Mouse (Mus musculus) adrenal gland, postnatal 14 days (tissue): ENCODE data around the gene Rrm1. TPM values are rescaled to one million over a fixed set of nuclear protein-coding genes. Genes with fewer than 3 reads are reported as not detected.
"Not testable (repeated sequence)": the region's sequence is repeated elsewhere in the genome, so short reads cannot be mapped to it uniquely, and the experiment has no call there.

Source experiments
- DNase-seq: peaks from one replicate; pipeline ENCODE4 v3.0.0; 2021; ENCODE audit warnings: mixed read lengths
- total RNA-seq: library from RNA; stranded (reverse); gene quantifications from 2 replicates; pipeline ENCODE4 v1.2.3, GENCODE M21; 2021

Gene Rrm1
- total RNA-seq, 1 experiment from 2014 or later, result 42.2 TPM

GRCm38 (mm10) chr7:102477377-102477776 is 35.9 kb downstream of the Rrm1 start:
- no peak for DNase-seq

- DNase-seq, result no peak
These were observed 36.9 kb downstream of the Rrm1 start for GRCm38 (mm10) chr7:102478425-102478824.

DNA sequence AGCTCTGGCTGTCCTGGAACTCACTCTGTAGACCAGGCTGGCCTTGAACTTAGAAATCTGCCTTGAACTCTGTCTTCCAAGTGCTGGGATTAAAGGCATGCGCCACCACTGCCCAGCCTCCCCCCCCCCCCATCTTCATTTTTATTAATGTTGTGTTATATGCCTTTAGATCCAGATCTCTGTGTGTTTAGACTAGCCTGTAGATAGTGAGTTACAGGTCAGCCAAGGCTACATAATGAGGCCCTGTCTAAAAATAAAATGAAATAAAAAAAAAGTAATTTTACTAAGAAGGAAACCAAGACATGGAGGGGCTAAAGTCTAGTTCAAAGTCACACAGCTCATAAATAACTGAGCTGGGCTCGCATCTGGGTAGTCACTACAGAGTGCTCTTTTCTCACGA is 37.4 kb downstream of the Rrm1 start:
- DNase-seq, result no peak

- peak; percentile 79 for DNase-seq
These were observed 38.0 kb downstream of the Rrm1 start for GRCm38 (mm10) chr7:102479368-102480078.

GRCm38 (mm10) chr7:102480821-102481220 is 39.3 kb downstream of the Rrm1 start:
- peak; percentile 48 for DNase-seq

DNA sequence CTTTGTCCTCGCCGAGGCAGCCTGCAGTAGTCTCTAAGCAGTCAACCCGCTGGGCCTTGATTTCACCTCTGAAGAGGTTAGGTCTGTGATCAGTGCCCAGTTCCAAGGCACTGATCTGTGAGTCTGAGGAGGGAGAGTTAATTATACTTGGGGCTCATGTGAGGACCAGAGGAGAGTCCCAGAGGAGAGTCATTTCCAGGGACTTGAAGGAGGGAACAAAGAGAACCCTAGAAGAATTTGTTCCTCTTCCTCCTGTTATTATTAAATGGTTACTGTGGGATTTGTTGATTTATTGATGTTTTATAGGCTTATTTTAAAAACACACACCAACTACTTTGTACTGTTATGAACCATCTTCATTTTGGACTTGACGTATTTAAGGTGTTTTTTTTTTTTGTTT is 40.1 kb downstream of the Rrm1 start, which contains the start of gene Olfr543:
Gene Olfr543, minus strand, starts transcription at position 101 of the 400 bp plus-strand sequence.
- DNase-seq, result no peak

- DNase-seq, result peak; percentile 35
These were observed 42.2 kb downstream of the Rrm1 start for GRCm38 (mm10) chr7:102483665-102484064.

DNA sequence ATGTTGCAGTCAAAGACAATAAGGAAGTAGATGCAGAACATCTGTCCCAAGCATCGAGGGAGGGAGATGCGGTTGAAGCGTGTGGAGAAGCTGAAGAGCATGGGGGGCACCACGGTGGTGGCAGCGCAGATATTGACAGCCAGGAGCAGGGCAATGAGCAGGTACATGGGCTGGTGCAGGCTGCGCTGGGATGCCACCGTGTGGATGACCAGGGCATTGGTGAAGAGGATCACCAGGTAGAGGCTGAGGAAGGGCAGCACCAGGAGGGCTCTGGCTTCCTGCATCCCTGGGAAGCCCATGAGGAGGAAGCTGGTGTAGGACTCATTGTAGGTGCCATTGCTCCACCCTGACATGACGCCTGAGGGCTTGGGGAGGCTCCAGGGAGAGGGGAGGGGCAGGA is 43.3 kb downstream of the Rrm1 start:
- DNase-seq, result not testable (repeated sequence)

- DNase-seq, result no peak
These were observed 44.6 kb downstream of the Rrm1 start for GRCm38 (mm10) chr7:102486105-102486504.

GRCm38 (mm10) chr7:102488161-102488560 is 46.7 kb downstream of the Rrm1 start, which contains the start of gene Olfr544:
TSS of gene Olfr544 (minus strand) at chr7:102488313.
- no peak for DNase-seq

- DNase-seq, result not testable (repeated sequence)
These were observed 52.9 kb downstream of the Rrm1 start for GRCm38 (mm10) chr7:102494416-102494815.

DNA sequence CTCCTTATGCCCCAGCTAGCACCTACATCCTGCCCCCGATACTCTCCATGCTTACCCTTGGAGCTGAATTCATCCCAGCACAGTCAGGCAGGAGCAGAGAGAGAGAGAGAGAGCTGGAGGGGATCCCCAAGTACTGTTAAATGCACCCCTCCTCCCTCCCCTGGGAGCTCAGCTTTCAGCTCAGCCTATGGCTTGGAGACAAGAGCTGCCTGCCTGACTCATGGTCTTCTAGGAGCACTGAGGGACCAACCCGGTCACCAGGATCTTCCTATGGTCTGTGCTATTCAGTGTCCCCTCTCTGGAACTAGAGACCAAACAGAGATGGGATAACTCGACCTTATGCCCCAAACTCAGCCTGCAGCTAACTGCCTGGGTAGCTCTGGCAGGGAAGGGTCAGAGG is 58.0 kb downstream of the Rrm1 start, which contains the start of gene Olfr545:
Gene Olfr545, minus strand, starts transcription at position 101 of the 400 bp plus-strand sequence.
- DNase-seq, result no peak

GRCm38 (mm10) chr7:102501986-102502385 is 60.5 kb downstream of the Rrm1 start:
- no peak for DNase-seq

DNA sequence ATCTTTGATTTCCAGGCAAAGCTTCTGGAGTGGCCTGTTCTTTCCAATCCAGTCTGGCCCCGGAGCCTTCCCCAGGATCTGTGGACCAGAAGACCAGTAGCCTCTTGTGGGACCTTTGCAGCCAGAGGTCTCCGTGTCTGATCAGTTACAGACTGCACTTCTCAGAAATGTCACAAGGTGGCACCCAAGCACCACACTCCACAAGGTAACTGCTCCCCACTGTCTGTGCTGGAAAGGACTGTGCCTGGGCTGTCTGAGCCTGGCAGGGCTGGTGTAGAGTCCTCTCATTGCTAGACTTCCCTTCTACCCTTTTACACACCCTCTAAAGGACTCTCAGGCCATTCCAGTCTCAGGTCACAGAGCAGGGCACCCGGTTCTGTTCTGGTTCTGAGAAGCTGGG is 65.4 kb downstream of the Rrm1 start:
- peak; percentile 81 for DNase-seq

DNA sequence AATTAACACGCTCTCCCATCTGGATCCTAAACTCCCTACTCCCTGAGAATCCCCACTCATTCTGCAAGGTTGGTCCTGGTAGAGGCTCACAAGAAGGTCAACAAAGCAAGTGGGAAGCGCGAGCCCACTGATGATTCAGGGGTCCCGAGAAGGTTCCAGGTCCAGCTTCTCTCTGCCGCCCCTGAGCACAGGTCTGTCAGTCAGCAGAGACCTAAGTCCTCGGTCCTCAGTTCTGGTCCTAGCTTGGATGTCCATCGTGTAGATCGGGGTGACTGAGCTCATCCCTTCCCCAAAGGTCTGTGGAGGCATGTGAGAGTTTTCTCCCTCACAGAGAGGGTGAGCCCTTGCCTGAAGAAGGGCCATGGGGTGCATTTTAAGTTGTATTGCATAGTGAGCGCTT is 66.6 kb downstream of the Rrm1 start:
- DNase-seq, result no peak

DNA sequence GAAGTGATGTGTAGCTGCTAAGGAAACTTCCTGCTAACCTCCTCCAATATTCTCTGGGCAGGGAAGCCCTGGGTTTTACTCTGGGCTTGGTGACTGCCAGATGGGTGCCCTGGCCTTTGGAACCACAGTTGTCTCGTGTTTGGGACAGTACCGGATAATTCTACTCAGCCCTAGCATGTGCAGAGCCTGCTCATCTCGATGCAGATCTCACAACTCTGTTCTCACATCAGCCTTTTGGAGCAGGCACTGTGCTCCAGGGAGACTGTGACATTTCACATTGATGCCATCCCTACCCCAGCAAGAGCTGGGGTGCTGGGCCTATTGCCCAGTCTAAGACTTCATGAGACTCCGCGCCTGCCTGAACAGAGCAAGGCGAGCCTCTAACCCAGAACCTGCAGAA is 67.2 kb downstream of the Rrm1 start:
- DNase-seq, result no peak

DNA sequence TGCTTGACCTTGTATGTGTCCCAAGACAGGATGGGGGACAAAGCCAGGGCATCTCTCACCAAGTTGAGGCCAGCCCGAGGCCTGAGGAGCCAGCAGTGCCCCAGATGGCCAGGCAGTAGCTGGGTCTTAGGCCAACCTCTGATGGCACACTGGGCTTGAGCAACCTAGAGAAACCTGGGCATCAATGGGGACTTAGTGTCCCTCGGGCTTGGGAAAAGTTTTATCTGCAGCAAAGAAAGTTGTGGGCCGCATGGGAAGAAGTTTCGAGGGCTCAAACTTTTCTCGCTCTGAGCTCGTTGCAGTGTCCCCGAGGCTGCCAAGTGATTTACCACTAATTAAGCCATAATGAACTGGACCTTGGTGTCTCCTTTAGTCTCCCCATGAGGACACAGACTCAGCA is 68.2 kb downstream of the Rrm1 start:
- DNase-seq, result no peak

DNA sequence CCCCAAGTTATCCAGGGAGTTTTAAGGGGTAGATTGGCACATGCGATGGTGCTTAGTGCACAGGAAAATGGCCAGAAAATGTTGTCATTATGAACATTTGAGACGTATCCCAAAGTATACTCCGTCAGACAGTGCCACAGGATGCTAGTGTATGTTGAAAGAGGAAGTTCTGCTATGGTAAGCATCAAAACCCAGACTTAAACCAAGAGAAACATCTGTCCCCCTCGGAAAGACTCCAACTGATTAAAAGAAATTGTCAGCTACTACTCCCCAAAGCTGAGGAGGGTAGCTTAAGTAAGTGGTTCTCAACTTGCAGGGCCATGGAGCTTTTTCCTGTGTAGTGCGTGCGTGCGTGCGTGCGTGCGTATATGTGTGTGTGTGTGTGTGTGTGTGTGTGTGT is 70.4 kb downstream of the Rrm1 start:
- no peak for DNase-seq

- DNase-seq, result peak; percentile 94
These were observed 71.4 kb downstream of the Rrm1 start for GRCm38 (mm10) chr7:102512814-102513435.

DNA sequence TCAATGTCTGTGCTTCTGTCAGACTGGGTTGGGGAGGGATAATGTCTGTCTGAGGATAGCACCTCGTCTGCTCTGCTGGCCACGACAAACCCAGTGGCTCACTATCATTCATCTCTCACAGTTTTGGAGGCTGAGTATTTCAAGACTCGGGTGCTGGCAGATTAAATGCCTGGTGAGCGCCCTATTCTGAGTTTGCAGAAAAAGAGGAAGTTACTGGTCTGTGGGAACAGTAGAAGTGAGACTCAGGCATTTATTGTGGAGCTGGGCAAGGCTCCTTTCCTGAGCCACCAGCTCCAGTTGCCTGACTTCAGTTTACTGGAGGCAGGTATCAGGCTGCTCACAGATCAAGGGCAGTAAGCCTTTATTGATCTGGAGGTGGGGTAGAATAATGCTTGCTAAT is 72.6 kb downstream of the Rrm1 start:
- DNase-seq, result no peak

GRCm38 (mm10) chr7:102516261-102517050 is 75.0 kb downstream of the Rrm1 start:
- peak; percentile 75 for DNase-seq

DNA sequence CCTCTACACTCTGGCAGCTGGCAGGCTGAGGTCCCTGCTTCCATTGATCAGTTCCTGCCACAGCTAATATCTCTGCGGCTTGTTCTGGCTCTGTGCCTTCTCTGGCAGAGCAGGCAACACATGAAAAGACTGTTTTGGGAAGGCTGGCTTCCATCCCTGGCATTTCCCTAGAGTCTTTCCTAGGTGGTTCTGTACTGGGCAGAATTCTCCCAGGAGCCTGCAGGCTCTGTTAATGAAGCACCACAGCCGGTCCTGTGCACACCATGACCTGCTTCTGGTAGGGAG is 75.5 kb downstream of the Rrm1 start:
- peak; percentile 54 for DNase-seq
